Mouse (Mus musculus) ES-E14 (cell line): ENCODE measurements around the gene Tuba1b. TPM values are rescaled to one million over a fixed set of nuclear protein-coding genes. Genes with fewer than 3 reads are reported as not detected.

ENCODE experiments used
- DNase-seq: peaks from one replicate; pipeline ENCODE4 v3.0.0-alpha.2; 2013; ENCODE audit warnings: low read depth, low spot score
- H3K27ac ChIP-seq: 2 replicates; pipeline ENCODE4 v1.5.1; 2012; ENCODE audit warnings: low read depth, mild to moderate bottlenecking, low read length, moderate library complexity, mixed read lengths; ENCODE audit not compliant: poor library complexity, insufficient read depth, severe bottlenecking
- H3K36me3 ChIP-seq: 2 replicates; pipeline ENCODE4 v1.6.1; 2012; ENCODE audit warnings: mild to moderate bottlenecking, low read length, moderate library complexity, mixed read lengths; ENCODE audit not compliant: control insufficient read depth, poor library complexity, insufficient read depth, severe bottlenecking
- H3K4me1 ChIP-seq, 2 experiments: fragments of 150-350 bp in 1 of 2; sonication (generic) in 1 of 2; 2 replicates each; pipeline ENCODE4 v1.6.1; 2012; ENCODE audit warnings: low read length in 2 of 2, mild to moderate bottlenecking in 1 of 2, mixed read lengths in 1 of 2; ENCODE audit not compliant: control insufficient read depth in 2 of 2, insufficient read depth in 2 of 2, poor library complexity in 1 of 2
- H3K4me3 ChIP-seq, 2 experiments: fragments of 150-350 bp in 1 of 2; sonication (generic) in 1 of 2; 2 replicates each; pipeline ENCODE4 v1.5.1; 2012; ENCODE audit warnings: low read length in 2 of 2, low read depth in 1 of 2, mild to moderate bottlenecking in 1 of 2, mixed read lengths in 1 of 2; ENCODE audit not compliant: insufficient read depth in 1 of 2, poor library complexity in 1 of 2, severe bottlenecking in 1 of 2
- H3K9ac ChIP-seq: 2 replicates; pipeline ENCODE4 v1.6.1; 2012; ENCODE audit warnings: low read depth, mild to moderate bottlenecking, low read length, mixed read lengths; ENCODE audit not compliant: poor library complexity, insufficient read depth, severe bottlenecking
- H3K9me3 ChIP-seq: fragments of 150-350 bp; sonication (generic); 2 replicates; pipeline ENCODE4 v1.6.1; 2012; ENCODE audit warnings: low read depth, mild to moderate bottlenecking, low read length; ENCODE audit not compliant: control insufficient read depth, insufficient read depth
- CHD2 ChIP-seq: IDR thresholded peaks from 2 replicates; pipeline ENCODE4 v1.6.1; 2014; ENCODE audit warnings: mild to moderate bottlenecking, low read depth, low read length, inconsistent platforms
- HCFC1 ChIP-seq: IDR thresholded peaks from 2 replicates; pipeline ENCODE4 v1.6.1; 2012; ENCODE audit warnings: low read length, inconsistent platforms, borderline replicate concordance; ENCODE audit not compliant: insufficient read depth
- MAFK ChIP-seq: IDR thresholded peaks from 2 replicates; pipeline ENCODE4 v1.6.1; 2014; ENCODE audit warnings: mild to moderate bottlenecking, low read depth, low read length, inconsistent platforms; ENCODE audit not compliant: insufficient read depth
- ZC3H11A ChIP-seq: IDR thresholded peaks from 2 replicates; pipeline ENCODE4 v1.6.1; 2012; ENCODE audit warnings: low read depth, mild to moderate bottlenecking, inconsistent platforms, low read length, borderline replicate concordance
- ZNF384 ChIP-seq: IDR thresholded peaks from 2 replicates; pipeline ENCODE4 v1.6.1; 2012; ENCODE audit warnings: low read depth, low read length, inconsistent platforms
- in situ Hi-C, 2 experiments: fragments of 600-800 bp; cut with MboI; formaldehyde crosslinking; loops; one replicate each; pipeline ENCODE4 v1.15.1; 2025; ENCODE audit warnings: low sequenced_read_pairs in 2 of 2, inconsistent platforms in 1 of 2; ENCODE audit not compliant: unreplicated experiment in 2 of 2
- total RNA-seq: library from RNA; depleted of rRNA; stranded (reverse); fragments of 300-350 nt; gene quantifications from 2 replicates; pipeline ENCODE4 v1.2.3, GENCODE M21; 2012

Tuba1b gene
- total RNA-seq, 1 experiment, result 1,539 TPM

DNA sequence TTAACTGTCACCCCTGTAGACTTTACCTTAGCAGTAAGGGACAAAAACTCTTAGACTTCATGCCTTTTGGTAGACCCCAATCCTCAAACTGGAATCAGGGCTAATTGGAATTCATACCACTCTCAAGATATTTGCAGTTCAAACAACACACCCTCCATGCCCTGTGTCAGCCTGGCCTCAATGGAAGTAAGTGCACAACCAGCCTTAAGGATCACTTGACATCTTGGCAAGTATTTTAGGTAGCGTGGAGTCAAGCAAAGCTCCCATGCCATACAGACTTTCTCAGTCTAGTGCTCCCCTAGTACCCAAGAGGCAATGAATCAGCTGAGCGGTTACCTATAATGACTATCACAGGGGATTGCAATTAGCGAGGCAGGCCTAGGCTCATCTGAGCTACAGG lies 3.4 kb downstream of the Tuba1b start:
- H3K9ac ChIP-seq, result no peak overlapping the region
- in situ Hi-C loops, result no loop called here
- DNase-seq, result no peak
- H3K36me3 ChIP-seq, result peaks cover 14% of the 10 kb centered on the region
- H3K9me3 ChIP-seq, result no peaks in the 10 kb centered on the region
- H3K27ac ChIP-seq, result no peak overlapping the region
- TF ChIP-seq MAFK, result no peak
- no peak for TF ChIP-seq HCFC1
- no peak for TF ChIP-seq CHD2
- TF ChIP-seq ZNF384, result no peak
- no peak for TF ChIP-seq ZC3H11A
- H3K4me1 ChIP-seq, result peaks cover 0 to 10% of the 10 kb centered on the region in 2 experiments; a peak in 2 of 4 replicates
- peak overlapping the region in 1 of 2 experiments; percentile 7; a peak in 1 of 4 replicates for H3K4me3 ChIP-seq

DNA sequence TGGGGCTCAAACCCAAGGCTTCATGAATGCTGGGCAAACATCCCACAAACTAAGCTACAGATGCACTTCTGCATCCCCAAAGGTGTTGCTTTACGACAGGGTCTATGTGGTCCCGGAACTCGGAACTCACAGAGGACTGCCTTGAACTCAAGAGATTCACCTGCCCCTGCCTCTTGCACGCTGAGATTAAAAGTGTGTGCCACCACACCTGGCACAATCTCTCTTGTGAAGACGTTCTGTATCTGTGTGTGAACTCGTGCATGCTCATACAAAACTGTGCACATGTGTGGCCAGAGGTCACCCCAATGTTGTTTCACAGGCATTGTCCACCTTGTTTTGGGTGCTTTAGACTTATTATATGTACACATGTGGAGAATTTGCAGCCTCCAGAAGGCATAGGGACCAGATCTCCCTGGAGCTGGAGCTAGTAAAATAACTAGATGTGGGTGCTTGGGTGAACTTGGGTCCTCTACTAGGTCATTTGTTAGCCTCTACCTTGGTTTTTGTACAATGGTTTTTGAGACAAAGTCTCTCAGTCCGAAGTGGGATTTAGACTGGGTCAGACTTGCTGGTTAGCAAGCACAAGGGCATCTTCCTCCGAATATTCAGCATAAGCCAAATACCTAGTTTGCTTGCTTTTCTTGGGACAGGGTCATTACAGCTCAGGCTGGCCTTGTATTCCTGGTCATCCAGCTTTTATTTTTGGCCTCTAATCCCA lies 4.2 kb downstream of the Tuba1b start:
- peaks cover 0 to 6% of the 10 kb centered on the region in 2 experiments; a peak in 2 of 4 replicates for H3K4me1 ChIP-seq
- H3K36me3 ChIP-seq, result peaks cover 14% of the 10 kb centered on the region
- TF ChIP-seq HCFC1 (no peak), ZNF384 (no peak), CHD2 (0 out of 2 replicates have a peak, but pooled peaks have one; percentile 23), MAFK (no peak), ZC3H11A (no peak)
- H3K9ac ChIP-seq, result no peak overlapping the region
- H3K4me3 ChIP-seq, result no peak overlapping the region
- no peaks in the 10 kb centered on the region for H3K9me3 ChIP-seq
- no peak for DNase-seq
- in situ Hi-C loops, result no loop called here
- H3K27ac ChIP-seq, result no peak overlapping the region

DNA sequence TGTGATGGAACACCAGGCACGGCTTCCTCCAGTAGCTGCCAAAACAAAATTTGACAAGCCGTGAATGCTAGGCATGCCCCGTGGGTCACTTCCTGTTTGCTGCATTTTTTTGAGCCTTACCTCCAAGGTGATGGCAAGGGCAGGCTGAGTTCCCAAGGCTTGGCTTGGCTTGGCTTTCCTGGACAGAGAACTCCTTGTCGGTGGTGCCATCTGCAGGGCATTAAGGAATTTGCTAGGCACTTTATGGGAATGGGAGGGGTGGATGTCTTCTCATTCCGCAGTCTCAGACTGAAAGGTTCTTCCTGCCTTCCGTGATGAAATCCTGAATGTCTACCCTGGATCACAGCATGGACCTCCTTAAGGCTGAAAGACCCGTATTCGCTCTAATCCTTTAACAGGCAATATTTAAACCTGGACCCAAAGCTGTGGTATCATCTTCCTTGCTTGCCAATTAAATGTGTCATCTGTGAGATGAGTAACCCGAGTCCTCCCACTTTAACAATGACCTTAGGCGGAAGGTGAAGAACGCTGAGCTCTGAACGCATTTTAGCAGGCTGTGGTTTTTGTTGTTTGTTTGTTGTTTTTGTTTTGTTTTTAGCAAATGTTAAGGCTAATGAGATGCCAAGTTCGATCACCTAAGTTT lies 5.6 kb downstream of the Tuba1b start:
- Histone ChIP-seq H3K4me1 (peaks cover 0 to 6% of the 10 kb centered on the region in 2 experiments; a peak in 2 of 4 replicates), H3K9ac (no peak overlapping the region), H3K36me3 (peaks cover 12% of the 10 kb centered on the region), H3K27ac (no peak overlapping the region), H3K4me3 (no peak overlapping the region), H3K9me3 (no peaks in the 10 kb centered on the region)
- in situ Hi-C loops, result no loop called here
- DNase-seq, result peak; percentile 77
- TF ChIP-seq CHD2, result no peak
- no peak for TF ChIP-seq MAFK
- peak; percentile 70; the same call in 1 of the 2 replicates for TF ChIP-seq ZNF384

DNA sequence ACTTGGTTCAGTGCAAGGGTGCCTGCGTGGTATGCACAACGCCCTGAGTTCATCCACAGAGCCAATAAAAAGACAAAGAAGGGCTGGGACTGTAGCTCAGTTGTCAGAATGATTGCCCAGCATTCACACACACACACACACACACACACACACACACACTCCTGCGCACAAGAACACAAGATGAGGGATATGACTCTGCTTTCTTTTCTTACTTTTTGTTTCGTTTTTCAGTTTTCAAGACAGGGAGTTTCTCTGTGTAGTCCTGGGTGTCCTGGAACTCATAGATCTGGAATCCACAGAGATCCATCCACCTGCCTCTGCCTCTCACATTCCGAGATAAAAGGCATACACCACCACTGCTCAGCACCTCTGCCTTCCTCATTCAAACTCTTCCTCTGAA lies 6.8 kb downstream of the Tuba1b start:
- Histone ChIP-seq H3K9ac (no peak overlapping the region), H3K4me1 (peaks cover 0 to 6% of the 10 kb centered on the region in 2 experiments; a peak in 2 of 4 replicates), H3K9me3 (no peaks in the 10 kb centered on the region), H3K36me3 (peaks cover 6% of the 10 kb centered on the region), H3K4me3 (no peak overlapping the region), H3K27ac (no peak overlapping the region)
- in situ Hi-C loops, result no loop called here
- no peak for TF ChIP-seq CHD2
- no peak for TF ChIP-seq MAFK
- no peak for TF ChIP-seq ZNF384
- no peak for TF ChIP-seq HCFC1
- no peak for TF ChIP-seq ZC3H11A
- DNase-seq, result no peak

DNA sequence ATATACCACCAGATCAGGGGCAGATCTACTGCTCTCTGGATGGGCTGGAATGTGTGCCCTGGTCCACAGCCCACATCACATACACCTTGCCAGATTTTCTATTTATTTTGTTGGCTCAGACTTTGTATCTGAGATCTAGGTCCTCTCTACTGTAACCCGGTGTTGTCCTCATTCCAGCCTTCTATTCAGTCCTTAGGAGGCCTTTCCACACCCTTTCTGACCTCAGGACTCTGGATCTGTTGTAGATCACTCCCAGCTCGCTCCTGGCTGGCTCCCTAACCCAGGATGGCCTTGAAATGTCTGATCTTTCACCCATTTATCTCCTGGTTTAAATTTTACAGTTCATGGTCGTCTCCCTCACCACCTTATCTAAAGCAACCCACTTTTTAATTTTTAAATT lies 9.7 kb downstream of the Tuba1b start:
- H3K9ac ChIP-seq, result no peak overlapping the region
- H3K36me3 ChIP-seq, result no peaks in the 10 kb centered on the region
- peaks cover 2 to 6% of the 10 kb centered on the region in 2 experiments; a peak in 2 of 4 replicates for H3K4me1 ChIP-seq
- H3K9me3 ChIP-seq, result no peaks in the 10 kb centered on the region
- H3K4me3 ChIP-seq, result no peak overlapping the region
- H3K27ac ChIP-seq, result no peak overlapping the region
- DNase-seq, result no peak
- in situ Hi-C loops, result no loop called here
- no peak for TF ChIP-seq MAFK
- TF ChIP-seq ZC3H11A, result no peak
- TF ChIP-seq HCFC1, result no peak
- TF ChIP-seq ZNF384, result no peak
- no peak for TF ChIP-seq CHD2
